Mouse (Mus musculus): ENCODE results near the gene Pspn.

Pspn gene

DNA sequence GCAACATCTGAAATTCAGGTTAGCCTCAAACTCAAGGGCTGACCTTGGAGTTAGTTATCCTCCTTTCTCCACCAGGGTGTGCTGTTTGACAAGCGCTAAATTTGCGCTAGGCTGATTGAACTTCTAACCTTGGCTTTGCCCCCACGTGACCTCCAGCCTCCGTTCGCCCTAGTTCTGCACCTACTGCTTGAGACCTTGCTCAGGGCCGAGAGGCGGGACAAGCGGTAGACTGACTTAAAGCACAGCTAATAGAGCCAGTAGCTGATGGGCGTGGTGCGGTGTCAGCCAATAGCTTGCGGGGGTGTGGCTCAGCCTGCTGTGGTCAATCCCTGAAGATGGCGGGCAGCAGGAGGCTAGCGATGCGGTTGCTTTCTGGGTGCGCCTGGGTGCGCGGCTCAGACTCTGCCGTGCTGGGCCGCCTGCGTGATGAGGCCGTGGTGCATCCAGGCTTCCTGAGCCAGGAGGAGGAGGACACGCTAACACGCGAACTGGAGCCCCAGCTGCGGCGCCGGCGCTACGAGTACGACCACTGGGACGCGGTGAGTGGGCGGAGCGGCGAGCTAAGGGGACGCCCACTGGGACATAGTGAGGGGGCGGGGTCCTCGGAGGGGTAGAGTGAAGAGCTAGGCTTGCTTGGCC is 2.7 kb downstream of the Pspn start, which contains the start of gene Alkbh7:
Gene Alkbh7 (plus strand): TSS at position 311 of the 639 bp plus-strand sequence.
- intact Hi-C loops (cut with DNase I): loop anchor here (2.0 to 10.0 kb wide), 2 partner anchors 170 to 338 kb away; no protein-coding TSS in a partner anchor

DNA sequence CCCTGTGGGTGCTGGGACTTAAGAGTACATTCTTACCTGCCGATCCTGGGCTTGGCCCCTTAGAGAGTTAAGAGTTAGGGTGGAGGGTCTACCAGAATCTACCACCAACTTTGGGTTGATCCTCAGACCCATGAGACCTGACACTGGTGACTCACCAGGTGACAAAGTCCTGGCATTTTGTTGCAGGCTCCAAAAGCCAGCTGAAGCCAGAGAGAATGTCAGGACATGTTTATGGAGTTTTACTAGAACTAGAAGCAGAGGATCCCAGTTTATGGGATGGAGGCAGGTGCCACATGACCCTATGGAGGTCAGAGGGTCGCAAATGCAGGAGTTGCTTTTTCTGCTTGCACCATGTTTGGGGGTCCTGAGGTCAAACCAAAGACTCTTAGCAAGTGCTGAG is 3.3 kb downstream of the Pspn start:
- intact Hi-C loops (cut with DNase I): loop anchor here (2.0 to 10.0 kb wide), 2 partner anchors 170 to 338 kb away; no protein-coding TSS in a partner anchor

DNA sequence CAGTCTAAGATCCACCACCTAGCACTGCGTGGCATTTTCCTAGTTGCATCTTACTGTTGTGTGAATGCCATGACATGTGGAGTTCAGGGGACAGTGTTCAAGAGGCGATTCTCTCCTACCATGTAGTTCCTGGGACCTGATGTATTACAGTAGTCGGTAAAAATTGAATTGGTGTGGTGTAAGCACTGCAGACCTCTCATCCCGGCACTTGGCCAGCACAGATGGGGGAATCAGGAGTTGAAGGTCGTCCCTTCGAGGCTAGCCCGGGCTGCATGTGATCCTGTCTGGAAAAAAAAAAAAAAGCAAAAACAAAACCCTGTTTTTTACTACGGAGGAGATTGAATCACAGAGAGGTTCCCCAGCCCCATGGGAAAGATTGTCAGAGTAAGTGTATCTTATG is 4.8 kb downstream of the Pspn start:
- intact Hi-C loops (cut with DNase I): loop anchor here (10.0 kb wide), 1 partner anchor 340 kb away; no protein-coding TSS in a partner anchor

DNA sequence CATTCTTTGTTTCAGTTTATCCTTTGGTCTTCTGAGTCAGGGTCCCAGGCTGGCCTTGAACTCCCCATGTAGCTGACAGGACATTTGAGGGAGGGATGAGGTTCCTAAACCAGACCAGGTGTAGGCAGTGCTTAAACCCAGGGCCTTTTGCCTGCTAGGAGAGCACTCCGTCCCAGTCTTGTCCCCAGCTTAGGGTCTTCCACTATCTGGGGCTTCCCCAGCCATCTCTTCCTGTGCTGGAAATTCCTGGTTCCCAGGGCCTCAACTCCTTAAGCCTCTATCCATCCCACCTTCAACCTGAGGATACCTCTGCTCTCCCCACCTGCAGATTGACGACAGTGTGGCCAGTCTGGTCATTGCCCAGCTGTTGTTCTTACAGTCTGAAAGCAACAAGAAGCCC is 8.9 kb downstream of the Pspn start:
- intact Hi-C loops (cut with DNase I): loop anchor here (10.0 kb wide), 1 partner anchor 344 kb away; no protein-coding TSS in a partner anchor

DNA sequence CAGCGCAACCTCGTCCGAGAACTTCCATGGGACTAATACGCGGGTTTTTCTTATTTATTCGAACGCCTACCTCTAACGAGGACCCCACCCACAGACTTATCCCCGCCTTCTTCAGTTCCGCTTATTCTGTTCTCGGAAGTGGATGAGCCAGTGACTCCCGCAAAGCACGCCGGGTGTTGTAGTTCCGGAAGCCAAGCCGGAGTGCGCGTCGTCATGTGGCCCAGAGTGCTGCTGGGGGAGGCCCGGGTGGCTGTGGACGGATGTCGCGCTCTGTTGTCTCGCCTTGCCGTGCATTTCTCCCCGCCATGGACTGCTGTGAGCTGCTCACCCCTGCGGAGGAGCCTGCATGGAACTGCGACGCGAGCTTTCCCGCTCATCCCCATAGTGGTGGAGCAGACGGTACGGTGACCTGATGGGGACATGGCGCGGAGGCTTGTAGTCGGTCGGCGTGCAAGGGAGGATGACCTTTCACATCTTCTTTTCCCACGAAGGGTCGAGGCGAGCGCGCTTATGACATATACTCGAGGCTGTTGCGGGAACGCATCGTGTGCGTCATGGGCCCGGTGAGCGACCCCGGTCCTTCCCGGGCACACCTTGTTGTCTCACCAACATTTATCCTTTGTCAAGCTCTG is 9.6 kb downstream of the Pspn start, which contains the start of gene Clpp:
Gene Clpp (plus strand): TSS at position 191 of the 632 bp plus-strand sequence.
- intact Hi-C loops (cut with DNase I): loop anchor here (10.0 kb wide), 1 partner anchor 345 kb away; no protein-coding TSS in a partner anchor

DNA sequence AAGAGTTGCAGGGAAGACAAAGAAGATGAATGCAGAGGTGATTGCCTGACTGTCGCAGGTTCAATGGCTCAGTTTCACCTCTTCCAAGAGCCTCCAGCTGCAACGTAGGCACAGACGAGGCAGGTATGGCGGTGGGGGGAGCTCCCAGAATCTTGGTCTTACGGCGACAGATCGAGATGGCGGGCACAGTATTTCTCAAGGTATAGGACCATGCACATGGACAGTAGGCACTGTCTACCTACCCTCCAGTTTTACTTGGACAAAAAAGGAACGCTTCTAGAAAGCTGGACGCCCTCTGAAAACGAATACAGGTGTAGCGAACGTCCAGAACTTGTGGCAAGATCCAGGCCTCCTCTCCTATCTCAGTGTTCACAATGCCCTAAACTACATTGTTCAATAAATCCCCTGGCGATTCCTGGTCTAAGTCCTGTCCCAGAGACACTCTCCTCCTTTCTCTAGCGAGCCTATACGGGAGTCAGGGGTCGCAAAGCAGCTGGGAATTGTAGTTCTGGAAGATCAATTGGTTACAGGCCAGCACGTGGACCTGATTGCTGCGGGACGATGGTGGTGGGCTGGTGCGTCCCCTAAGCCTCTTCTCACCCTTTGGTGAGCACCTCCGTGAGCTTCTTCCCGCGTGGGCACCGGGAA is 10.2 kb downstream of the Pspn start:
- intact Hi-C loops (cut with DNase I): loop anchor here (10.0 kb wide), 1 partner anchor 345 kb away; no protein-coding TSS in a partner anchor

DNA sequence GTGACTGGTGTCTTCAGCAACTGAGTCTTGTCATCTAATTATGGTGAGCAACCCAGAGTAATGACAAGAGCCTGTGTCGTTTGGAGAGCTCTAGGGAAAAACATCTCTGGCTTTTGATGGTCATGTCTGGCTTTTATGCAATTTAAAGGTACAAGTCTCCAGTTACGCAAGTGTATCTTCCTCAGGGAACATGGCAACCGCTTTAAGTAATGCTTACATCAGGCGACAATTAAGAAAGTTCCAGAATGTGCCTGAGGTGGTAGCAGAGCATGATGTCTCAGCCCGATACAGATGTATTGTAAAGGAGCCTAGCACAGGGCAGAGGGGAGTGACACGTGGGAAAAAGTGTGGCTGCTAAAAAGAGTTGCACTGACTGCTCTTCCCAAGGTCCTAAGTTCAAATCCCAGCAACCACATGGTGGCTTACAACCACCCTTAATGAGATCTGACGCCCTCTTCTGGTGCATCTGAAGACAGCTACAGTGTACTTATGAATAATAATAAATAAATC is 10.8 kb downstream of the Pspn start:
- intact Hi-C loops (cut with DNase I): no loop called here

DNA sequence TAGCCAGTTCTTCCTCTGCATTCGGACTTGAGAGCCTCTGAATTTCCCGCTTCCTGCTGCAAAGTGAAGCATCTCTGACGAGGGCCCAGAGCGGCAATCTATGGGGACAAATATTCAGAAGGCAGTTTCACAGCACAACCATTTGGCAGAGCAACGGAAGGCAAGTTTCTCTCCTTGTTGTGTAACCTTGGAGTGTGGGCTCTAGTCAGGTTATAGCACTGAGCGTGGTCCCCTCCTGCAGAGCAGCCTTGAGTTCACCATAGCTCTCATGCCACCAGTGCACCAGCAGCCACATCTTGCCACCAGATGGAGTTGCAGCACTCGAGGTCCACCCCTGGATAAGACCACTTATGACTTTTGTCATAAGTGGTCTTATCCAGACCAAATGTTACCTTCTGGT is 11.4 kb downstream of the Pspn start:
- intact Hi-C loops (cut with DNase I): no loop called here

DNA sequence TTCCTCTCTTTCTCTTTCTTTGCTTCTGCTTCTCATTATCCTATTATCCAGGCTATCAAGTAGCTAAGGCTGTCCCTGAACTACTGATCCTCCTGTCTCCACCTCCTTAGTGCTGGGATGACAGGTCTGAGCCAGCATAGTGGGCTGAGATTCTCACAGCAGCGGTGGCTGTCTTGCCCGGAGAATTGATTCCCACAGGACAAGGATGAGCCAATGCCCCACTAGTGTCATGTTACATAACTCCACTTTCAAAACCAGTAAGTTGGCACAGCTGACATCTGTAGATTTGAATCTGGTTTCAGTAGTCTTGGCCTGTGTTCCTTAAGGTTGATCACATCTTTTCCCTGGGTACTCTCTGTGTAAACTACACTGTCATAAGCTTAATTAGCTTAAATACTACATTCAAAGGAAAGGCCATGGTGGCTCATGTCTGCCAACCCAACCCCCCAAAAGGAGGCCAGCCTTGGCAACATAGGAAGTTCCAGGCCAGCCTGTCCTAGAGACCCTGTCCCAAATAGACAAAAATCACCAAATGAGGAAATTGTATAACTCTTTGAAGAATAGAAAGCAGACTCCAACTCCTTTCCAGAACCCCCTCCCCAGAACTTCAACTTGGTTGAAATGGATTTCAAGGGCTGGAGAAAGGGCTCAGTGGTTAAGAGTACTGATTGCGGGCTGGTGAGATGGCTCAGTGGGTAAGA is 13.6 kb downstream of the Pspn start:
- intact Hi-C loops (cut with DNase I): no loop called here

DNA sequence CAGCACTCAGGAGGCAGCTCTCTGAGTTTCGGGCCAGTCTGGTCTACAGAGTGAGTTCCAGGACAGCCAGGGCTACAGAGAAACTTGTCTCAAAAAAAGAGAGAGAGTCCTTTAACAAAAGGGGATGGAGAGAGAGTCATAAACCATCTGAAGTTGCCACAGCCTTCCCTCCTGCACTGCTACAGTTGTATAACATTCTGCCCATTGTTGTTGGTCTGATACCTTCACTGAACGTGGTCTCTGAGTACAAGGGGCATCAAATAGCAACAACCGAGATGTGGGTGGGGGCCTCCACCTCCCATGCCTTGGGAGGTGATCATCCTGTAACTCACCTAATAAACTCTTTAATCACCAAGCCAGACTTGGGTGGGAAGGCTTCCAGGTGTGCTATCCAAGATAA is 14.2 kb downstream of the Pspn start:
- intact Hi-C loops (cut with DNase I): no loop called here

DNA sequence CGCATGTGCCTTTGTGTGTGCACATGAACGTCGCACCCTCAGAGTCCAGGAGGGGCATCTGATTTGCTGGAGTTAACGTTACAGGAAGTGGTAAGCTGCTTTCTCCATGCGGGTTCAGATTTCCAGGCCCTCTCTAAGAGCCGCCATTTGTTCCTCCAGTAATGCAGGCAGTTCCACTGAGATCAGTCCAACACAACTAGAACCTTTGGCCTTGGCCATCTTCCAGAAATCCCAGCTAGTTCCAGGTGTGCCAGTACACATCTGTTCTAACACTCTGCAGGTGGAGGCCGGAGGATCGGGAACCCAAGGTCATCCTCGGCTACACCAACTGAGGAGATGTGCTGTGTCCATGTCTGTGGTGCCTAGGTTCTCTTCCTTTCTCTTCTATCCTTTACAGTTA is 14.9 kb downstream of the Pspn start:
- intact Hi-C loops (cut with DNase I): no loop called here

DNA sequence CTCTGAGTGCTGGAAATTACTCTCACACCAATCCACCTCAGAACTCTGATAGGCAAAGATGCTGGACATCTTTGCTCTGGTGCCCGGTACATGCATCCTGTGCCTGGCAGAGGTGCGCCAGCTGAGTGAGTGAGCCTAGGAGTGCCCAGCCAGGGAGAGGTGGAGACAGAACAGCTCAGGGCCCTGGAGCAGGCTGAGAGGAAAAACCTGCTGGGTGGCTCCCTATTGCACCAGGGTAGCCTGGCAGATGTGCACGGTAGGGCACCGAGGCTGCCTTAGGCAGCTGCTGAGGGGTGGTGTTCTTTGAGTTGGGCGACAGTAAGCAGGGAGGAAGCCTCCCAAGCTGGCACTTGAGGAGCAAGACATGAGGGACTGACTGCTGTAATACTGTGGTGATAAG is 17.8 kb downstream of the Pspn start, which contains the start of gene Acer1:
Gene Acer1 (minus strand): TSS at position 114 of the 400 bp plus-strand sequence.
- intact Hi-C loops (cut with DNase I): no loop called here

DNA sequence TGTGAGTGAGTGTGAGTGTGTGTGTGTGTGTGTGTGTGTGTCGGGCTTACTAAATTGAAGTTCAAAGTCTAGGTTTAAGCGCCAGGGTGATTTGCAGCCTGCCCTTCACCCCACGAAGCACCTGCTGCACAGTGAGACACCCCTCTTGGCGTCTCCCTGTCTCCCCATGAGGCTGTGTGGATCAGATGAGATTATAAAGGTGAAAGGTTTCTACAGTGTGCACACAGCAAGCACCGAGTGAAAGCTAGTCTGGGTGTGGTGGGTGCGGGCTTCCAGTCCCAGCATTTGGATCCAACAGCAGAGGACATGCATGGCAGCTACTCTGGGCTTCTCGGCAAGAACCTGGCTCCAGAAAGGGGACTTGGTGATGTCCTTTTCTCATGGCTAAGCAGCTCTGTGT is 18.8 kb downstream of the Pspn start:
- intact Hi-C loops (cut with DNase I): no loop called here

DNA sequence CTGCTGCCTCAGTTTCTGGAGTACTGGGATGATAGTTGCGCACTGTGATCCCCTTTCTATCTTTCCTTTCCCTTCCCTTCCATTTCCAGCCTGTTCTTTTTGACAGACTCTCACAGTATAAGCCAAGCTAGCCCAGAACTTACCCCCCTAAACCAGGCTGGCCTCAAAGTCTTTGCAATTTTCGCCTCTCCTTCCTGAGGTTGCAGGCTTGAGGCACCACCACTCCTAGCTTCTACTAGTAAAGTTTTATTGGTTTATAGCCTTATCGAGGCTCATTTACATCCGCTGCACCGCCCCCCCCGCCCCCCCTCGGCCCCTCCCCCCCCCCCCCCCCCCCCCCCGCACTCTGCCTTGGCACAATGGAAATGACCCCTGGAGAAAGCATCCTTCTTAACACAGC is 20.3 kb downstream of the Pspn start:
- intact Hi-C loops (cut with DNase I): no loop called here

DNA sequence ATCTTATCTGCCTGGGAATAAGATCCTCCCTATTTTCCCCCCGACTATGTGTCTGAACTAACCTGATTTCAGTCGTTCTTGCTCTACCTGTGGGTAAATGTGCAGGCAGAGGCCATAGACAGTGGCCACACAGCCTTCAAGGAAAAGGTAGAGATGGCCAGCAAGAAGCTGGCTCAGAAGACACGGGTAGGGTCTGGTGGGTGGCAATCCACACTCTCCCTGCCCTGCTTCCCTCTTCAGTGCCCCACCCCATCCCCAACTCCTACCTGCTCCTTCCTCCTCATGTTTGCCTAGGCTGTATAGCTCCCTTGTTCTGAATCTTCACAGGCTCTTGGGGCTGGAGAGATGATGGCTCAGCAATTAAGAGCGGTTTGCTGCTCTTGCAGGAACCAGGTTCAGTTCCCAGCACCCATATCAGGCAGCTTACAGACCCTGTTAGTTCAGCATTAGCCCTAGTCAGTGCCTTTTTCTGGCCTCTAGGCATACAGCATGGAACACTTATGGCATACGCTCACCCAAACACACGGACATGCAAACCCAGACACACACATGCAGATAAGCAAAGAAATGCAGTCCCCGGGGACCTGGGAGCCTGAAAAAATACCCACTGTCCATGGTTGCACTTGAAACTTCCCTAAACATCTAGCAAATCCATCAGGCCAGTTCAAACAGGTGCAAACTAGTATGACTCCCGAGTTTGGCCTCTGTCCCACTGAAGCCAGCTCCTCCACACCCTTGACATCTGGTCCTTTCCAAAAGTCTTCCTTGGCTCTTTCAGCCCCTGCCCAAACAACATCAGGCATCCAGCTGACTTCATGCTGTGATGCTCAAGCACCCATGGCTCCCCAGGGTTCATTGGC is 23.1 kb downstream of the Pspn start:
- intact Hi-C loops (cut with DNase I): no loop called here

DNA sequence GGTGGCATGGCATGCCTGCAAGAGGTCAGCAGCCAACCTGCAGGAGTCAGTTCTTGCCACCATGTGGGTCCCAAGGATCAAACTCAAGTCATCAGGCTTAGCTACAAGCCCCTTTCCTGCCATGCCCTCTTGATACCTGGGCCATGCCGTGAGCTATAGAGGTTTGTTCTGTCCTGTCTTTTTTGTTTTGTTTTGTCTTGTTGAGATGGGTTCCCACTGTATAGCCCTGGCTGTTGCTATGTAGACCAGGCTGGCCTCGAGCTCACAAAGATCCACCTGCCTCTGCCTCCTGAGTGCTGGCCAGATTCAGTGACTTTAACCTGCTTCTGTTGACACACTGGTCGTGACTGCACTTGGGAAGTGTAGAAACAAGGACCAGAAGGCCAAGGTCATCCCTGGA is 24.4 kb downstream of the Pspn start:
- intact Hi-C loops (cut with DNase I): no loop called here

DNA sequence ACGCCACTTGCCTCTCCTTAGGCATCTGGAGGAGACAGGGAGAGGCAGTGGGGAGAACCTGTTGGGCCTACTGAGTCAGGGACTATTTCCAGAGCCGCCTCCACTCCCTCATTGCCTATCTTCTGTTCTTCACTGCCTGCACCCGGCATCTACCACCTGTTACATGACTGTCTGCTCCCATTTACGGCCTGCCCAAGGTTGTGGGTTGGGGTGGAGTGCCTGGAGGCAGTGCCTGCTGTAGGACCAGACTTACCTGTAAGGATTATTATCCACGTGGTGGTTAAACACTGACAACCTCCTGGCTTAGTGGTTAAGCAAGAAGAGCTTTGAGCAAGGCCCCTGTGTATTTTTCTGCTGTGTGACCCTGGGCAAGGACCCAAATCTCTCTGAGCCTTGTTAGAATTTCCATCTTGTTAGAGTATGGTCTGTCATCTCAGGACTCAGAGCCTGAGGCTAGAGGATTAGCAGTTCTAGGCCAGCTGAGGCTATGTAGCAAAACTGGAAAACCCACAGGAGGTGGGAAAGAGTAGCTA is 25.0 kb downstream of the Pspn start:
- intact Hi-C loops (cut with DNase I): no loop called here

DNA sequence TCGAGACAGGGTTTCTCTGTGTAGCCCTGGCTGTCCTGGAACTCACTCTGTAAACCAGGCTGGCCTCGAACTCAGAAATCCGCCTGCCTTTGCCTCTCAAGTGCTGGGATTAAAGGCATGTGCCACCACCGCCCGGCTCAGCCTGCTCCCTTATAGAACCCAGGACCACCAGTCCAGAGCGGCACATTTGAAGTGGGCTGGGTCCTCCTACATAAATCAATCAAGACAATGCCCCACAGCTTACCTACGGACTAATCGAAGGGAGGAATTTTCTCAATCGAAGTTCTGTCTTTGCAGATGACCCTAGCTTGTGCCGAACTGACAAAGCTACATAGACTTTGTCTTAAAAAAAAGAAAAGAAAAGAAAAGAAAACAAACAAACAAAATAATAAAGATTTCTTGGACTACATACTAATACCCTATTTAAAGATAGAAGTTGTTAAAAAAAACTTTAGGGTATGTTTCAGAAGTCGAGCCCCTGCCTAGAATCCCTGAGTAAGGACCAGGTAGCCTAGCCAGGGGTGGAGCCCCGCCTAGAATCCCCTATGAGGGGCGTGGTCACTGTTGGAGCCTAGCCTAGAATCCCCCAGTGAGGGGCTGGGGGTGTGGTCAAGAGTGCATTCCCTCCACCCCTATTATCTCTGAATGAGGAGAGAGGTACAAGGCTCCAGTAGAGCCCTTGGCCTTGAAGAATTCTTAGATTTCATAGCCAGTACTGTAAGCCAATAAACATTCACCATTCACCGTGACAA is 25.7 kb downstream of the Pspn start:
- intact Hi-C loops (cut with DNase I): no loop called here

DNA sequence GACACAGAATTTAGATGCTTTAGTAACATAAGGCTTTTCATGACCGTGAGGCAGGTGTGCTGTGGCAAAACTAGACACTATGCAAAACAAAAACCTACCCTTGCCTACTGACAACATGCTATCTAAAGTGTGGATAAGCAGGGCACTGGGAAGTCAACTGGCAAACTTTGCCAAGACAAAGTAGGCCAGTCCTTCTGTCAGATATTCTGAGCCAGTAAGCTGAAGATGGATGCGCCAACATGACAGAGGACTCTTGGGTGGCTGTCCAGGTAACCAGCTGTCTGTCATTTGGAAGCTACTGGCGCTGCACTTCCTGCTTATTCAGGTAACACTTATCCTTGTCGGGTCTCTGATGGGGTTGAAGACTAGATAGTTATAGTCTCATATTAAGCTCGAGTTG is 29.7 kb downstream of the Pspn start:
- intact Hi-C loops (cut with DNase I): no loop called here
